Mouse (Mus musculus): Measurements from ENCODE around the gene Eqtn.

The Eqtn gene

DNA sequence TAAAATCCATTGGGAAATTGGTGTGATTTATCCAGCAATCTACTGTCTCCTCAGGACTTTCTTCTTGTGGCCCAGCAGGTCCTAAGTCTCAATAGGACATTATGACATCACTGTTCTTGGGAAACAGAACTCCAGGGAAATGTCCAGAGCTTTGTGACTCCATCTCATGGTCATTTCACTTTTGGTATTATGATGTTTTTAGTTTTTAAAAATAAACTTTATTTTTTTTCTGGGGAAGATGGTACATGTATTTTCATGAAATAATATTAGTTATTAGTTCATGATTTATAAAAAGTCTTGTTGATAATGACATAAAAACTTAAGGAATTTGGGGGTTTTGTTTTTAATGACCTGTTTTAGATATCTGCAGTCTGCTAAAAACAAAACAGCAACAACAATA lies at the start of gene Eqtn:
TSS of gene Eqtn (minus strand) at position 101 of the 400 bp plus-strand sequence.
- in situ Hi-C loops (cut with MboI; ENCODE audit: low sequenced_read_pairs): no loop called here

DNA sequence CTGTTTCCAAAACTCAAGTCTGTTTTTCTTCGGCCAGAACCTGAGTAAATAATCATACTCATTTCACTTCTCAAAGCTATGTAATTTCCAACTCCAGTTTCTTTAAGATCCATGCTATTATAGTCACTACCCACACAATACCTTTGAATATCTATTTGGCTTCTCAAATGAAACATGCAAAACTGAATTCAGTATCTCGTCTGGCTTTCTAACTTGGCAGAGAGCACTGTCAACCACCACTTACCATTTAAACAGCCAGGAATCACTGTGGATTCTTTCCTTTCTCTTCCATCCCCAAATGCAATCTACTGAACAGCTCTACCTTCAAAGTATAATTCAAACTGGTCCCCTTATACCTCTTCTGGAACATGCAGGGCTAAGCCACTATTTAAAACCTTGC lies 44.7 kb upstream of the Eqtn start:
- in situ Hi-C loops (cut with MboI; ENCODE audit: low sequenced_read_pairs): no loop called here

- in situ Hi-C loops (cut with MboI; ENCODE audit: low sequenced_read_pairs): no loop called here
These were observed 24.1 kb upstream of the Eqtn start for GRCm38 (mm10) chr4:94952773-94953172.

- in situ Hi-C loops (cut with MboI; ENCODE audit: low sequenced_read_pairs): no loop called here
These were observed 12.7 kb upstream of the Eqtn start for GRCm38 (mm10) chr4:94941221-94941855.

- in situ Hi-C loops (cut with MboI; ENCODE audit: low sequenced_read_pairs): no loop called here
These were observed 26.9 kb downstream of the Eqtn start for GRCm38 (mm10) chr4:94901780-94902179.

- in situ Hi-C loops (cut with MboI; ENCODE audit: low sequenced_read_pairs): no loop called here
These were observed 27.9 kb downstream of the Eqtn start for GRCm38 (mm10) chr4:94900744-94901143.

Measured in CH12F3 (cell line).